Mouse (Mus musculus): Measurements from ENCODE around the gene Csk.

The Csk gene

DNA sequence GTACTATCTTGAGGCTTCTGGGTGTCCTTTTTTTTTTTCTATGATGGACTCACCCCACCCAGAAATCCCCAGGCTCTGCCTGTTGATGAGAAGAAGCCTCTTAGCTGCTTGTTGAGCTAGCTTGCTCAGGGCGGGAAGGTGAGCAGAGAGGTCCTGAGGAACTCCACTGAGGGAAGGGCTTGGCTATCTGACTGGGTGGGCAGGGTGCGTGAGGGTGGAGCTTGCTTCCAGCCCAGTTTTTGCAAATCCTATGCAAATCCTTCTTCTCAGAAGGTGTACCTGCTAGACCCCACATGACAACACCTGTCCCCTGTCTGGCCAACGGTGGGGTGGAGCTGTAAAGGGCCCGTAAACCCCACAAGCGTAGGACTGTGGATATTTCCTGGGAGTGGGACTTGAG lies at the start of gene Csk:
Gene Csk (minus strand): TSS at position 349 of the 400 bp plus-strand sequence.
- no peak for DNase-seq (ENCODE audit: low spot score in 2 of 2)

DNA sequence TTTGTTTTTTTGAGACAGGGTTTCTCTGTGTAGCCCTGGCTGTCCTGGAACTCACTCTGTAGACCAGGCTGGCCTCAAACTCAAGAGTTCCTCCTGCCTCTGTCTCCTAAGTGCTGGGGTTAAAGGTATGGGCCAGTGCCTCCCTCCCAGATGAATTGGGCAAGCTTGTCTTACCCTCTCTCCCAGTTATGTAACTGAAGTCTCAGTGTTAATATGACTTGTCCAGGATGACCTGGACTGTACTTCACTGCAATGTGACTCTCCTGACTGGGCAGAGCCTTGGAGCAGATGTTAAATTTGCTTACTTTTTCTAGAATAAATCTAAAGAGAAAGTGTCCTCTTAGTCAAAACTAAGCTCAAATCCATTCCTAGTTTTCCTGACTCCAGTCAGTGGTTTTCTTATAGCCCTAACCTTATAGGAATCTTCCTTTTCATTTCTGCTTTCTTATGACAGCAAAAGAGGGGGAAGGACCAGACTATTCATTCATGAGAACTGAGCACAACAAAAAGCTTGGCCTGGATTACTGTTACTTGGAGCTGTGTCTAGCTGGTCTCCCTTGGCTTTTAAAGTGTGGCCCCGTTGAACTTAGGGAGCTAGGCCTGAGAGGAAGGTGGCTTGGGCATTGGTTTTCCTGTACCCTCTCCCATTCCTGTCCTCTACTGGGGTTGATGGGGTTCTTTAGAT lies 45.2 kb upstream of the Csk start:
- peak in 1 of 2 experiments; percentile 13 for DNase-seq (ENCODE audit: low spot score in 2 of 2)

GRCm38 (mm10) chr9:57697380-57697779 lies 43.9 kb upstream of the Csk start:
- DNase-seq (ENCODE audit: low spot score in 2 of 2): no peak

DNA sequence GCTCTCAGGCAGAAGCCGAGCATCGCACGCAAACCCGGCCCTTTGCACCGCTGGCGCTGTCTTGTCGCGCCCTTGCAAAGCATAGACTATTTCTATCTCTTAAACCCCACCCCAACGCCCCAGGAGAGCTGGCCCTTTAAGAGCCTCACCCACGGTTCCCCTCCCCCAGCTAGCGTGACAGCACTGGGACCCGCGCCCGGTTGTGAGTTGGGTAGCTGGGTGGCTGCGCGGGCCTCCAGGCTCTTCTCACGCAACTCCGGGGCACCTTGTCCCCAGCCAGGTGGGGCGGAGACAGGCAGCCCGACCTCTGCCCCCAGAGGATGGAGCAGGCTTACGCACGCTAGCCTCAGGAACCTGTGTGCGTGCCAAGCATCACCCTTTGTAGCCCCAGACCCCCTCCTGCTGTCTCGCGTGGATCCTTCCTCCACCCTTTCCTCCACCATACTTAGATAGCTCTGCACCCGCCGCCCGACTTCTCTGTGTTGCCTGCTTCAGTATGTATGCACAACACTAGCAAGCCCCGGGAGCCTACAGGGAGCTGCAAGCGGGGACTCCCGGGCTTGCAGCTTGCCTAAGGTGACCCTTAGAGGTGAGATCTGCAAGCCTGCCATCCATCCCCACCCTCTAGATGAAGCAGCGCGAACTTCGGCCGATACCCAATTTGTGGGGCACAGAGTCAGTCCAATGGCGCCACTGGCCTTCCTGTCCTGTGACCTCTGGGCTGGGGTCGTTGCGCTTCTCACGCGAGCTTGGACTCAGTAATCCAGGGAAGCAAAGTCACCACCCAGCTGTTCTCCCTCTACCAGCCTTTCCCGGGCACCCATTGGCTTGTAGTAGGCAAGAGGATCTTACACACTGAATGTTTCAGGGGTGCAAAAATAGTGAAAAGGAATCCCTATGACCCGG lies 43.2 kb upstream of the Csk start:
- peak; percentile 65 to 76 for DNase-seq (ENCODE audit: low spot score in 2 of 2)

GRCm38 (mm10) chr9:57694108-57694507 lies 40.7 kb upstream of the Csk start:
- DNase-seq (ENCODE audit: low spot score in 2 of 2): no peak

DNA sequence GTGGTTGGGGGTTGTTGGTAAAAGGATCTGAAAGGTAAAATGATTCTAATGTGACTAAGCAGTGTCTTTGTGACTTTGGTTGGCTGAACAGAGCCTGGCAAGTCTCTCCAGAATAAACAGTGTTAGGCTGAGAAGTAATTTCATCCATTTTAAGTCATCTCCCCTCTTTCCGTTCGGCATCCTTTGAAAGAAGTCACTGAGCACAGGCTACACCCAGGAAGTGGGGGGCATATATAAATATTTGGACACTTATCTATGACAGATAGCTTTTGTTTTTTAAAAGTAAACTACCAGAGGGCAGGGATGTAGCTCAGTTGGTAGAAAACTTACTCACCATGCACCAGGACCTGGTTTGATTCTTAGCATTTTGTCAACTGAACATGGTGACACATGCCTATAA lies 35.2 kb upstream of the Csk start:
- no peak for DNase-seq (ENCODE audit: low spot score in 2 of 2)

DNA sequence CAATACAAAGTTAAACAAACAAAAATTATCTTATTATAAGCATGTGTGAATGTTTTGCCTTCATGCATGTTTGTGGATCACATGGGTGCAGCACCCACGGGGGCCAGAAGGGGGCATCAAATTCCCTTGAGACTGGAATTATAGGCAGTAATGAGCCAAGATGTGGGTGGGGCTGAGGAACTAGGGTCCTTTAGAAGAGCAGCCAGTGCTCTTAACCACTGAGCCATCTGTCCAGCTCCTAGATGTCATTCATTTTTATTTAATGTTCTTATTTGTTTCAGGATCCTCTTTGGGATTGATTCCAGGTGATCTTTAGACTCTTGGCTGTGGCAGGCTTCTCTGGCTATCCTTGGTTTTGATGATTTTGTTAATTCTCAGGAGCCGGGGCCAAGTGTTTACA lies 34.7 kb upstream of the Csk start:
- no peak for DNase-seq (ENCODE audit: low spot score in 2 of 2)

DNA sequence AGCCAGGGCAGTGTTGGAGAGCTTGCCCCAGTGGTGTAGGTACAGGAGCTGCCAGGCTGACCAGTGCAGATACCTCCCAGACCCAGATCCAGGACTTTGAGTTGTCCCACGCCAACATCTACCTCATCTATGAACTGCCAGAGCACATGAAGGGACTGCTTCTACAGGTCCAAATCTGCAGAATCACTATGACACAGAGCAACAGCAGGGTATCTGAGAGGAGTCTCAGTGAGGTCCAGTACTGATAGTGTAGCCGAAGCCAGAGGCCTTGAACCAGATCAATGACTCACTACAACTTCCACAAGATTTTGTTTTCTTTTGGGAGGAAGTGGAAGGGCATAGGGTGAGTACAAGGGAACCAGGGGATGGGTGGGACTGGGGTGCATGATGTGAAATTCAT lies 34.3 kb upstream of the Csk start, which contains the start of gene Cyp1a1:
Gene Cyp1a1 (plus strand): TSS at position 178 of the 400 bp plus-strand sequence.
- no peak for DNase-seq (ENCODE audit: low spot score in 2 of 2)

DNA sequence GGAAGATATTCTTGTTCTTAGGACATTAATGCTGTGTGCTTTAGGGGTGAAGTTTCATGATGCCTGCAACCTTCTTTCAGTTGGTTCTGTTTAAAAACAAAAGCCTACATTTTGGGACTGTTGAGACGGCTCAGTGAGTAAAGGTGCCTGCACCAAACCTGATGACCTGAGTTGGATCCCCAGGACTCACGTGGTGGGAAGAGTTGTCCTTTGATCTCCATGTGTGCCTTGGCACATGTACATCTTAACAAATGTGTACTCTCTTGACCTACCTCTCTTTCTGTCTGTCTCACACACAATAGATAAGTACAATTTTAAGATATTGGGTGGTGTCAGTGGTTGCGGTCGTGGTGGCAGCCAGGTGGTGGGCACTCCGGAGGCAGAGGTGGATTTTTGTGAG lies 32.6 kb upstream of the Csk start:
- no peak for DNase-seq (ENCODE audit: low spot score in 2 of 2)

GRCm38 (mm10) chr9:57683520-57683919 lies 30.1 kb upstream of the Csk start, which contains the start of gene Cyp1a2:
Cyp1a2 (minus strand) TSS chr9:57683703.
- no peak for DNase-seq (ENCODE audit: low spot score in 2 of 2)

DNA sequence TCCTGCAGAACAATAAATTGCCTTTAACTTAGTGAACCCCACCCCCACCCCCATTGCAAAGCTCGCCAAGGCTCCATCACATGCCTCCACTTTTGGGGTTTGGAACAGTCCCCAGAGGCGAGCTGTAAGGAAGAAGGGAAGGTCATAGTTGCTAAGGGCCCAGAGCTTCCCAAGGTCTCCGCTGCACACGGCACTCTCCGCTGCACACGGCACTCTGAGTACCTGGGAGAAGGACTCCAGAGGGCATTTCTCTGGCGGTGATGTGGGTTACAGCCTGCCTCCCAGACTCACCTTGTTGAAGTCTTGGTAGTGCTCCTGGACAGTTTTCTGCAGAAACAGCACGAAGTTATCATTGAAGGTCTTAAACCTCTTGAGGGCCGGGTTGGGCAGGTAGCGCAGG lies 28.0 kb upstream of the Csk start:
- no peak for DNase-seq (ENCODE audit: low spot score in 2 of 2)

DNA sequence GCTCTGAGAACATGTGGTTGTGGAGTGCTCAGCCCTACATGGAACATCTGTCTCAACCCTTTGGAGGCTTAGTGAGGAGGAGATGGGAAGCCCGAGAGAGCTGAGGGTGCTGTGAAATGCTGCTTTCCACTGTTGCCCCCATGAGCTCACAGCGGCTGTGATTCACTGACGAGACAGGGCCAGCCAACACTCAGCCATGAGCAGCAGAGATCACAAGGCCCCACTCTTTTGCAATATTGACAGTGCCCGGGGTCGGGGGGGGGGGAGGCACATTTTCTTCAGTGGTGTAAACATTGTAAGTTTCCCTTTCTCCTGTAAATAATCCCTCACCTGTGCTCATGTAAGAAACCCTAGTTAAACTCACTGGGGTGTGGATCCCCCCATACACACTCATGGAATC lies 18.1 kb upstream of the Csk start:
- DNase-seq (ENCODE audit: low spot score in 2 of 2): no peak

- DNase-seq (ENCODE audit: low spot score in 2 of 2): no peak
These were observed 17.6 kb upstream of the Csk start for GRCm38 (mm10) chr9:57671037-57671436.

DNA sequence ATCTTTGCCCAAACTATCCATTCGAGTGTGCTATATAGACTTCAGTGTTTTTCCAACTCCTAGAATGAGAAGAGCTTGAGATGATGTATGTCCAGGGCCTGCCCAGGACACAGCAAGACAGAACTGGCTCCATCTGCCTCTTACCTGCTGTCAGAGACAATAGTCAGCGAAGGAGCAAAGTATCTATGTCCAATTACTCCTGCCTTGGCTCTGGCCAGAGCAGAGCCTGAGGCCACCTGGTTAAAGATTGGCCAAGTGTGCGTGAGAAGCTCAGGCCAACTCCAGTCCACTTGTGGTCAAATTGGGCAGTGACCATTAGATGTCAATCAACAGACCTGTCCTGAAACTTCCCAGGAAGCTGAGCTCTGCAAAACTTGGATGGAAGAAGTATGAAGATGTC lies 16.1 kb upstream of the Csk start:
- no peak for DNase-seq (ENCODE audit: low spot score in 2 of 2)

DNA sequence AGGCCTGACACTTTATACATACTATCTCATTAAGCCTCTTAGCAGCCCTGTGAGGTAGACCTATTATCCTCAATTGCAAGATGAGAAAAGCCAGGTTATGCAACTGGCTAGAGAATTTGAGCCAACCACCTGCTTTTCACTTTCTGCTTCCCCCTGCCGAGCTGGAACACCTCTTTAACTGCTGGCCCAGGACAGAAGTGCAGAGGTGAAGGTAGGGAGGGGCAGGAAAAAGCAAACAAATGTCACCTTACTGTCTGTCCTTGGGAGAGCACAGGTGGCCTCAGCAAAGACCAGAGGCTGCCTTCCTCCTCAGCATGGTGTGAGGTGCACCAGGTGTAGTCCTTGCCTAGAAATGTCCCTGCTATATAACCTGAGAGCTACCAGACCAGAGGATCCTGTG lies 14.8 kb upstream of the Csk start:
- no peak for DNase-seq (ENCODE audit: low spot score in 2 of 2)

DNA sequence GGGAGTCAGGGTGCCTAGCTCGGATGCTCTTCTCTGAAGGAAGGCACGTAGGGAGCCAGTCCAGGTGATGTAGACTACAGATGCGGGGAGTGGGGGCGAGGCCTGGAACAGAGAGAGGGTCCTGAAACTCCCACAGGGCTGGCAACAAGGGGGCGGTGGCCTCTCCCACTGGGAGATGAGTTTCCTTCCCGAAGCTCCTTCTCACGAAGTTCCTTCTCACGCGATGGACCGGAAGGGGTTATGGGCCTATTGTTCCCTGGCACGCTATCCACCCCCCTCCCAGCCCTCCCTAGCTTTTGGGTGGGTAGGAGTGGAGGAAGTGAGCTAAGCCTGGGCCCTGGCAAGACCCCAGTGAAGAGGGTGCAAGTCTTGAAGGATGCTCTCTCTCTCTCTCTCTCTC lies 14.4 kb upstream of the Csk start:
- no peak for DNase-seq (ENCODE audit: low spot score in 2 of 2)

DNA sequence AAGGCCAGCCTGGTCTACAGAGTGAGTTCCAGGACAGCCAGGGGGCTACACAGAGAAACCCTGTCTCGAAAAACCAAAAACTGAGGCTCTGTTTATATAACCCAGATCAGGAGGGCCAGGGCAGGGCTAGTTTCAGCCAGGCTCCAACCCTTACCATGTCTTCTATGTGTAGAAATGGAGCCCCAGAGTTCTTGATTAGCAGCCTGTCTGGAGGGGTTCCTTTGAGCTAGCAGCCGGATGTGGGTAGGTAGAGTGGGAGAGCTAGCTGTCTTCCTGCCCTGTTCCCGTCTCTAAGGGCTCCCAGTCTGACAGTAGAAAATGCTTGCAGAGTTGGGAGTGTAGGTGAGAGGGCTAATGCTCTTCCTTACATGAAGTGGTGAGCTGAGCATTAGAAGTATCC lies 13.7 kb upstream of the Csk start:
- no peak for DNase-seq (ENCODE audit: low spot score in 2 of 2)

- no peak for DNase-seq (ENCODE audit: low spot score in 2 of 2)
These were observed 13.1 kb upstream of the Csk start for GRCm38 (mm10) chr9:57666536-57666935.

GRCm38 (mm10) chr9:57664616-57665015 lies 11.2 kb upstream of the Csk start:
- no peak for DNase-seq (ENCODE audit: low spot score in 2 of 2)

DNA sequence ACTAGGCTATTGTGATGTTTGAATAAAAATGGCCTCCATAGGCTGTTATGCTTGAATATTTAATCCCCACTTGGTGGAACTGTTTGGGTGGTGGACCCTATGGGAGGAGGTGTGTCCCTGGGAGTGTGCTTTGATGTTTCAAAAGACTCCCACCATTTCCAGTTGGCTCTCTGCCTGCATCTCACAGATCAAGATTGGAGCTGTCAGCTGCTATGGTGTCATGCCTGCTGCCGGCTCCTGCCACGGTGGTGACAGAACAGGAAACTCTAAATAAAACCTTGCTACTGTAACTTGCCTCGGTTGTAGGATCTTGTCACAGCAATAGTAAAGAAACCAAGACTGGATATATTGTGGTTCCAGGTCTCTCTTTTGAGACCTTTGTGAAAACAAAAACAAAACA lies 8.1 kb upstream of the Csk start:
- no peak for DNase-seq (ENCODE audit: low spot score in 2 of 2)

DNA sequence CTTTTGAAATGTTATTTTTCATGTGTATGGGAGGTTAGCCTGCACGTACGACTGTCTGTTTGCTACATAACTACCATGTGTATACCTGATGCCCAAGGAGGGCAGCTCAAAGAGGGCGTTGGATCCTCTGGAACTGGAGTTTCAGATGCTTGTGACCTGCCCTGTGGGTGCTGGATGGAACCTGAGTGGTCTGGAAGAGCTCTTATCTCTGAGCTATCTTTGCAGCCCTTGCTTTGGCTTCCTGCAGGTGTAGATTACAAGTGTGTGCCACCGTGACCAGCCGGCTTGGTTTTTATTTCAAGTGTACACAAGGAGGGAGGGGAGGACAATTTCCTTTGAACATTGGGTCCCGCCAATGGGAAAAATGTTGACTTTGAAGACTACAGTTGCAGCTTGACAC lies 7.1 kb upstream of the Csk start:
- DNase-seq (ENCODE audit: low spot score in 2 of 2): no peak

DNA sequence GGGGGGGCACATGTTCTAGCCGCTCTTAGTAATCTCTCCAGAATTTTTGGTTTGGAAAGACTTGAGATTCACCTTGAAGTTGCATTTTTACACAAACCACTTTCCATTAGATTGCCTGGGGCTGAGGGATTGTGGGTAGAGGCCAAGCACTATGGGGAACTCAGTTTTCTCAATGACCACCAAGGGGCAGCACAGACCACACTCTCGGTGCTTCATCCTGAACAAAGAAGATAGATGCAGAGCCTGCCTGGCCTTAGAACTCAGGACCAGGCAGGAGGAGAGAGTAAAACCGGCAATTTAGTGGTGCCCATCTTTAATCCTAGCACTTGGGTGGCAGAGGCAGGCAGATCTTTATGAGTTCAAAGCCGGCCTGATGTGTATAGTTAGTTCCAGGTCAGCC lies 6.3 kb upstream of the Csk start:
- DNase-seq (ENCODE audit: low spot score in 2 of 2): peak; percentile 85 to 86

GRCm38 (mm10) chr9:57658970-57659369 lies 5.5 kb upstream of the Csk start:
- DNase-seq (ENCODE audit: low spot score in 2 of 2): no peak

All from right cerebral cortex, adult 2 months (tissue).